Mouse (Mus musculus) liver, postnatal 0 days (tissue): ENCODE results near the gene Pde6h. TPM values are rescaled to one million over a fixed set of nuclear protein-coding genes. Genes with fewer than 3 reads are reported as not detected.

Experiments
- ATAC-seq: fragments of 200-750 bp; cut with Nextera tagmentation; 2 replicates; pipeline ENCODE4 v1.8.0; 2017; ENCODE audit warnings: mild to moderate bottlenecking, moderate library complexity
- DNase-seq: peaks from one replicate; pipeline ENCODE4 v3.0.0-alpha.2; 2016
- H3K27ac ChIP-seq: fragments of 300-500 bp; sonication (generic); 2 replicates; pipeline ENCODE4 v1.5.1; 2014; ENCODE audit warnings: antibody characterized with exemption, moderate library complexity, mild to moderate bottlenecking, low read depth
- H3K27me3 ChIP-seq: fragments of 300-500 bp; sonication (generic); 2 replicates; pipeline ENCODE4 v1.6.1; 2014; ENCODE audit warnings: low read length, control low read depth, mixed read lengths; ENCODE audit not compliant: insufficient read depth
- H3K36me3 ChIP-seq: fragments of 300-500 bp; sonication (generic); replicated peaks from 2 replicates; pipeline ENCODE4 v1.6.1; 2014; ENCODE audit warnings: mild to moderate bottlenecking, control low read depth, low read length, moderate library complexity, mixed read lengths; ENCODE audit not compliant: insufficient read depth
- H3K4me1 ChIP-seq: fragments of 300-500 bp; sonication (generic); 2 replicates; pipeline ENCODE4 v1.6.1; 2014; ENCODE audit warnings: antibody characterized with exemption, mild to moderate bottlenecking, control low read depth; ENCODE audit not compliant: insufficient read depth
- H3K4me2 ChIP-seq: fragments of 300-500 bp; sonication (generic); 2 replicates; pipeline ENCODE4 v1.6.1; 2014; ENCODE audit warnings: low read depth, mild to moderate bottlenecking, low read length, moderate library complexity, mixed read lengths
- H3K4me3 ChIP-seq: fragments of 300-500 bp; sonication (generic); 2 replicates; pipeline ENCODE4 v1.5.1; 2014; ENCODE audit warnings: low read depth, low read length
- H3K9ac ChIP-seq: fragments of 300-500 bp; sonication (generic); replicated peaks from 2 replicates; pipeline ENCODE4 v1.6.1; 2014; ENCODE audit warnings: mild to moderate bottlenecking, moderate library complexity
- H3K9me3 ChIP-seq: fragments of 300-500 bp; sonication (generic); 2 replicates; pipeline ENCODE4 v1.6.1; 2016; ENCODE audit warnings: mild to moderate bottlenecking, control low read depth, low read length, mixed read lengths
- CTCF ChIP-seq: sonication (generic); IDR thresholded peaks from 2 replicates; pipeline ENCODE4 v1.5.1; 2016; ENCODE audit warnings: antibody characterized with exemption, low read depth
- EP300 ChIP-seq: IDR thresholded peaks from 2 replicates; pipeline ENCODE4 v1.6.1; 2016; ENCODE audit warnings: antibody characterized with exemption, low read depth, mild to moderate bottlenecking
- WGBS: fragments of 180-500 bp; shearing (Covaris S2); extraction: QIAGEN DNeasy Blood & Tissue Kit; methylation state at CpG from one replicate; pipeline ENCODE4 v1.1.7; 2014; ENCODE audit not compliant: insufficient replicate concordance; 5-methylcytosine and 5-hydroxymethylcytosine counted together
- polyA plus RNA-seq: library from polyadenylated mRNA; unstranded; fragments of >200 nt; fragmentation: Nextera tagmentation; extraction: Ambion mirVana; gene quantifications from 2 replicates; pipeline ENCODE4 v1.2.1, GENCODE M21; 2015

The Pde6h gene
- polyA plus RNA-seq, 1 experiment from 2014 or later: 0.34 TPM

DNA sequence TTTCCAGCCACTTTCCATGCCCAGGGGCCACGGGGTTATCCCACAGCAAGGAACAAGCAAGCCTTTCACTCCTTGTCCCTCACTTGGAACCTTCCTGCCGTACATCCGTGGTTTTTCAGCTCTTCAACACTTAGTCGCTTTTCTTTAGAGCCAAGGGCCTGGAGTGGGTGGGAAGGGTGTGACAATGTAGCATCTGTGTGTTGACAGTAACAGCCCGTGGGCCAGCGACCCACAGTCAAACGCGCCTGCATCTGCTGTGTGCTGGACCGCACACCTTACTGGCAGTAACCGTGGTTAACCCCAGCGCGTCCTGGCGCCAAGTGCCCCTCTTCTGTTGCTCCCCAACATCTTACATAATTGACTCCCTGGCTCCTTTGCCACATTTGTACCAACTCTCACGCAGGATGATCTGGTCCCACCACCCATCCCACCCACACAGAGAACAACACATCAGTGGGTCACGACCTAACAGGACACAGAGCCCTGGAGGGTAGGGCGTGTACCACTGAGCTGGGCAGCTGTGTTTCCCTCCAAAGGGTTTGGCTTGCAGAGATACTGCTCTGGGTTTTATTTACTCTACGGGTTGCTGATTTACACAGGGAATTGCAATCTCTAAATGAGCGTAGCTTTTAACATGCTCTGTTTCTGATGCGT is 17.2 kb upstream of the Pde6h start:
- no peaks in the 10 kb centered on the region for H3K36me3 ChIP-seq
- H3K9ac ChIP-seq: no peak overlapping the region
- peaks cover 7% of the 10 kb centered on the region; the same call in 1 of the 2 replicates for H3K4me1 ChIP-seq
- 65% methylated on average over 19 of the region's 19 CpGs for WGBS
- H3K27ac ChIP-seq: no peak overlapping the region; the same call in 1 of the 2 replicates
- no peak for DNase-seq
- H3K9me3 ChIP-seq: no peaks in the 10 kb centered on the region
- 0 out of 2 replicates have a peak, but pooled peaks have one; percentile 54 for ATAC-seq
- H3K4me2 ChIP-seq: no peak overlapping the region
- no peak overlapping the region for H3K4me3 ChIP-seq
- no peak for TF ChIP-seq CTCF
- no peak for TF ChIP-seq EP300
- H3K27me3 ChIP-seq: no peaks in the 10 kb centered on the region

DNA sequence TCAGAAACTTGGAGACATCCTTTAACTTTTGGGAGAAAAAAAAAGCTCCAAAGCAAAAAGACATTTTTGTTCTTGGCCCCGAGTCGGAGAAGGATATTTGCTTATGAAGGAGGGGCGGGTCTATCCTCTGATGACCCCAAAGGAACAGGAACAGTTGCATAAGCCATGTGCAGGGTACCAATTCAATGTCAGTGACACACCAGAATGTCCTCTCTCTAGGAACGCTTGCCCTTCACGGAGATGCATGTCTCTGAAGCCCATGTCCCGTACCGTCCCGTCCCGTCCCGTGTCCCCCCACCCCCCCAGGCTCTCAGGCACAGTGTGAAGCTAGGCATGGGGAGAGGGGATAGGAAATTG is 16.7 kb upstream of the Pde6h start:
- Histone ChIP-seq H3K36me3 (no peaks in the 10 kb centered on the region), H3K4me1 (peaks cover 7% of the 10 kb centered on the region; the same call in 1 of the 2 replicates), H3K27ac (no peak overlapping the region), H3K4me2 (no peak overlapping the region), H3K27me3 (no peaks in the 10 kb centered on the region), H3K9me3 (no peaks in the 10 kb centered on the region), H3K9ac (no peak overlapping the region), H3K4me3 (no peak overlapping the region)
- peak; percentile 62; the same call in 1 of the 2 replicates for ATAC-seq
- DNase-seq: no peak
- TF ChIP-seq CTCF: no peak
- no peak for TF ChIP-seq EP300
- 67% methylated on average over 10 of the region's 10 CpGs for WGBS

DNA sequence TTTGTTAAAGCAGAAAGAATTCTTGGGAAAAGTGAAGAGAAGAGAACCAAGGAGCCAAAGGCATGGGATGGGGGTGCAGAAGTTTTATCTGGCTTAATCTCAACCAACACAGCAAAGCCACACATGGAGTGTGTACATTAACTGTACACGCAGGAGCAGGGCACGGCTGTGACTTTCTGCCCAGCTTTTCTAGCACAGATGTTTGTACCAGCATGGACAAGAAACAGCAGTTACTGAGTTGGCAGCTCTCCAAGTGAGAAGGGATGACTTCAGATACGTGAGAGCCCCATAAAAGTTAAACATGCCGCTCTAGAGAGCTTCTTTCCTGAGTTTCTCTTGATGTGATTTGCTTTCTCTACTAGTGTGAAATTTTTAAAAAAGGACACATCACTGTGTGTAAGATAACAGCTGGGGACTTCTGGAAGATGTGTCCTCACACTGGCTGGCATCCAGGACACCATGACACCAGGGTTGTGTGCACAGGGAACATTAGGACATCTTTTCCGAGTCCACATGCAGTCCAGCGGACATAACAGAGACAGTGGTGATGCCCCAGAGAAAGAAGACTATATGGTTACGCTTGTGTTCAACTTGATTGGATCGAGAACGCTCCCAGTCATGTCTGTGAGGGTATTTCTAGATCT is 13.3 kb upstream of the Pde6h start:
- no peak overlapping the region for H3K4me2 ChIP-seq
- H3K27me3 ChIP-seq: no peaks in the 10 kb centered on the region
- no peak overlapping the region for H3K9ac ChIP-seq
- no peaks in the 10 kb centered on the region for H3K9me3 ChIP-seq
- ATAC-seq (no peak), DNase-seq (no peak)
- TF ChIP-seq EP300 (no peak), CTCF (no peak)
- no peak overlapping the region for H3K4me3 ChIP-seq
- 74% methylated on average over 9 of the region's 9 CpGs for WGBS
- H3K27ac ChIP-seq: no peak overlapping the region
- H3K4me1 ChIP-seq: peaks cover 10% of the 10 kb centered on the region
- no peaks in the 10 kb centered on the region for H3K36me3 ChIP-seq

DNA sequence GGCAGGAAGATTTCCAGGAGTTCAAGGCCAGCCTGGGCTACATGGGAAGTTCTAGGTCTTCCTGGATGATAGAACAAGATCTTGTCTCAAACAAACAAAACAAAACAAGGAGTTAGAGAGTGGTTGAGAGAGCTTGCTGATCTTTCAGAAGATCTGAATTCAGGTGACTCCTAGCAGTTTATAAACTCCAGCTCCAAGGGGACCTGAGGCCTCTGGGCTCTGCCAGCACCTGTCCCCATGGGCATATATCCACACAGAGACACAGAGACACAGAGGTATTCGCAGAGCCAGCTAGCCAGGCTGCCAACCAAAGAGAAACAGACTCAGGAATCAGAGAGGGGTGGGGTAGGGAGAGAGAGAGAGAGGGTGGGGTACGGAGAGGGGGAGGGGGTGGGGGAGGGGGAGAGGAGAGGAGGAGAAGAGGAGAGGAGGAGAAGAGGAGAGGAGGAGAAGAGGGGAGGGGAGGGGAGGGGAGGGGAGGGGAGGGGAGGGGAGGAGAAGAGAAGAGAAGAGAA is 10.8 kb upstream of the Pde6h start:
- Histone ChIP-seq H3K9ac (no peak overlapping the region), H3K4me1 (peaks cover 5% of the 10 kb centered on the region; the same call in 1 of the 2 replicates), H3K4me3 (no peak overlapping the region), H3K4me2 (no peak overlapping the region), H3K9me3 (no peaks in the 10 kb centered on the region), H3K27me3 (no peaks in the 10 kb centered on the region), H3K27ac (no peak overlapping the region), H3K36me3 (no peaks in the 10 kb centered on the region)
- DNase-seq (no peak), ATAC-seq (no peak)
- 78% methylated on average over 1 of the region's 2 CpGs for WGBS
- no peak for TF ChIP-seq CTCF
- no peak for TF ChIP-seq EP300

DNA sequence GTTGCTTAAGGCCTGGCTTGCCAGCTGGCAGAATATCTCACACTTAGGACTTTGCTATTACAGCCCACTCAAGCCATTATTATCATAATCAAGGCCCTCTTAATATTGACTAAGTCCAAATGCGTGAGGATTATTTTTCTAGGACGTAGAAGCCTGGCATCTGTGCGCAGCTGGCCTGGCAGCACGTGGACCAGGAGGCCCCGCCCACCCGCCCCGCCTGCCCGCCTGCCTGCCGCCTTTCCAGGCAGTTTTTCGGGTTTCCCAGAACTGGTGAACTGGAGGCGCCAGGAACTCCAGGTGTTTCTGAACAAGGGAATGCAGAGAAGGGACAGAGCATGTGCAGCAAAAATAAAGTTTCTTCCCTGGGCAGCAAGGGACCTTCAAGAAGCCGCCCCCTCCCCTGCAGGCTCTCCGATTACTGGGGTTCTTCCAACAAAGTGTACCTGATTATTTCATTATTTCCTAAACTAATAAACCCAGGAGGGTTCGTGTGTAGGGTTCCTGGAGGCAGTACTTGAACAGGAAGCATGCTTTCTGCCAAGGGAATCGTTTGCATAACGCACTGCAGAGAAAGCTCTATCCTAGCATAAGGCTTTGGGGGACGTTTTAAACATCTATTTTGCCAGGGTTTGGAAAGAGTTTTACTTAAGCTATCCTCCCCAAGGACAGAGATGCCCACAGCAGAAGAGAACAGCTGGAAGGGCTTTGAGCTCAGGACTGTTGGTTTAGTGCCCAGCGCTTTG is 10.1 kb upstream of the Pde6h start:
- DNase-seq: peak; percentile 38
- Histone ChIP-seq H3K4me3 (no peak overlapping the region), H3K4me2 (peak overlapping the region; percentile 48; the same call in 1 of the 2 replicates), H3K4me1 (peaks cover 5% of the 10 kb centered on the region; the same call in 1 of the 2 replicates), H3K36me3 (no peaks in the 10 kb centered on the region), H3K27ac (no peak overlapping the region), H3K9me3 (no peaks in the 10 kb centered on the region), H3K27me3 (no peaks in the 10 kb centered on the region), H3K9ac (no peak overlapping the region)
- no peak for TF ChIP-seq EP300
- no peak for TF ChIP-seq CTCF
- WGBS: 33% methylated on average over 18 of the region's 18 CpGs
- peak; percentile 47; the same call in 1 of the 2 replicates for ATAC-seq

DNA sequence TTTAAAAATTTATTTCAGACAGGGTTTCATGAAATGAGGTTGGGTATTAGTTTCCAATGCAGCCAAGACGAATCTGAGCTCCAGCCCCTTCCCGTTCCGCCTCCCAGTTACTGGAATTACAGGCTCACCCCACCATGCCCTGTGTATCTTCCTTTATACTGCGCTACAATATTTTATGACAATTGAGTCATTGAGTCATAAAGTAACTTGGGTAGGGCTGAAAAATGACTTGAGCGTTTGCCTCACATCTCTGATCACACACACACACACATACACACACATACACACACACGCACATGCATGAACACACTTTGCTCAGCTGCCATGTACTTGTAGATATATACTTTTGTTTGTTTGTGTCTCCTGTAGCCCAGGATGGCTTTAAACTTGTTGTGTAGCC is 9.4 kb upstream of the Pde6h start:
- no peak for TF ChIP-seq CTCF
- no peak for TF ChIP-seq EP300
- H3K27ac ChIP-seq: no peak overlapping the region

More for the DNA sequence above, 9.4 kb upstream of the Pde6h start:
- Histone ChIP-seq H3K36me3 (no peaks in the 10 kb centered on the region), H3K4me3 (no peak overlapping the region), H3K9me3 (no peaks in the 10 kb centered on the region), H3K4me1 (peaks cover 5% of the 10 kb centered on the region; the same call in 1 of the 2 replicates), H3K4me2 (no peak overlapping the region), H3K27me3 (no peaks in the 10 kb centered on the region), H3K9ac (no peak overlapping the region)
- no peak for ATAC-seq
- 84% methylated on average over 6 of the region's 6 CpGs for WGBS
- no peak for DNase-seq
